Mouse (Mus musculus) retina, adult 2 months (tissue): ENCODE results near the gene Fcf1.

Source experiments
- DNase-seq: peaks from one replicate; pipeline ENCODE4 v3.0.0-alpha.2; 2012; ENCODE audit warnings: low read depth, low spot score

Fcf1 gene

DNA sequence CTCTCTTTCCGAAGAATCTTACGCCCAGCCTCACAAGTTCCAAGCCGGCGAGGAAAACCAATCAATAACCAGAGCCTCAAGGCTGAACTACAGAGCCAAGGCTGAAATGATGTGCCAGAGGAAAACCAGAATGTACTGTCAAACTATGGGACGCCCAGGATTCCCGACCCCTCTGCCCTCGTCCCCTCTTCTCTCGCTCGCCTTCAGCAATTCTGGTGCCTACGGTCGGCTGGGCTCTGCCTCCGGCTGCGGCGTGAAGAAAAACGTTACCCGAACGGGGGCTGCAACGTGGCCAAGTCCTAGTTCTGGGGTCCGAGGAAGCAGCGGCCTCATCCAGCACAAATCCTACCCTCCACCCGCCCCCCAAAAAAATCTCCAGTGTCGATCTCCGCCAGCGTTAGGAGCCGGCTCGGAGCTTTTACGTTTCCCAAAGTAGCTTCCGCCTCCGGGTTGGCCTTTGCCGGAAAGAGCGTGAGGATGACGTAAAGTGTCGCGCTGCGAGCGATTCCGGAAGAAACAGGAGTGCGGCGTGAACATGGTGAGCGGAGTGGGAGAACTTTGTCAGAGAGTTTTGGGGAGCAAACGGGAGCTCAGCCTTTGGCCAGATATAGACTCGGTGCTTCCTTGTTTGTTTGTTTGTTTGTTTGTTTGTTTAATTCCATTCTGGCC lies at the start of gene Fcf1, which contains the start of gene Arel1:
Fcf1 (plus strand) TSS at position 470 of the 669 bp plus-strand sequence.
Arel1 (minus strand) TSS at position 473 of the 669 bp plus-strand sequence.
- peak; percentile 83 for DNase-seq

DNA sequence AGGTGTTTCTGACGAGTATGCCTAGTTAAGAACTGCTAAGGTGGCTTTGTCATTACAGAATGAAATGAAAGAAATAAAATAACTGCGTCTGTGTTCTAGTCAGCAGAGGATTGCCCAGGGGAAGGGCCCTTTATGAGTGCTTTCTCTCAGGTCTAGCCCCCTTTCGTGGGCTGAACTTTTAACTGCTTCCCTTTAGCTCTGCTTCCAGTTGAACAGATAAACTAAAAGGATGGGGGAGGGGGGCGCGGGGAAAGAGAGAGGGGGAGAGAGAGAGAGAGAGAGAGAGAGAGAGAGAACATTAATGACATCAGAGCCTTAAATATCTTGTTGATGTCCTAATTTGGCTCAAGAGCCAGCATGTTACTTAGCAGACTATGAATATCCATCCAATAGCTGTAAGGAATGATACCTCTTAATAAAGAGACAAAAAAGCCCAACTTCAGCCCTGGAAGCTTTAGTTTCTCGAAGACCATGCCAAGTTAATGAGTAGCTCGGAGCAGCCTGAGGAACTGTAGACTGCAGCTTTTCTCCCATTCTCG lies 48.7 kb upstream of the Fcf1 start:
- no peak for DNase-seq

DNA sequence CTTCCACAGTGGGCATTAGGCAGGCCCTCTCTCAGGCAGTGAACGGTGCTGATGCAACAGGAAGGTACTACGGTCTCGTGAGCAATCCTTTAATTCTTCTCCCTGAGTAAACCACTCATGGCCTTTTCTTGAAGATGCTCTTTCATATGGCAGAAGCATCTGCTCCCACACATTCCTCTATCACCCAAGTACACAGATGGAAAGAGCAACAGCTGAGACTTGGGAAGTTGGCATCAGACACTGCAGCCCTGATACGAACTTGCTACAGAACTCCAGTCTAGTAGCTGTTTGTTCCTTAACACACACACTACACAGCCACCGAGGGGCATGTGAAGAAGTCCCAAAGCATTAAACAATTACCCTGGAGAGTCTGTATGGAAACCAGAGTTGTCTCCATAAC lies 46.4 kb upstream of the Fcf1 start:
- DNase-seq = no peak

DNA sequence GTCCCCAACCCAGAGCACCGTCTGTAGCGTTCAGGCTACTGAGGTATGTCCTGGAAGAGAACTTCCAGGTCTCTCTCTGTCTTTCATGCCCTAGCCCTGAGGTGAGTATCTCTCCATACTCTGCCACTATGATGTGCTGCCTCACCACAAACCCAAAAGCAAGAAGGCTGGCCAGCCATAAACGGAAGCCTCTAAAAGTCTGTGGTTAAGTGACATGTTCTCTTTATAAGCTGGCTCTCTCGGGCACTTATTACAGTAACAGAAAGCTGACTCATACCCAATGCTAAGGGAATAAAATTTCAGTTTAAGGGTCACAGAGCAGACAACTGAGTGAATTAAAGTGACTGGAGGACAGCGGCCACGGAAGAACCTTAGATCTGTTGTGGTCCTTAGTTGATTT lies 44.2 kb upstream of the Fcf1 start:
- DNase-seq = no peak

DNA sequence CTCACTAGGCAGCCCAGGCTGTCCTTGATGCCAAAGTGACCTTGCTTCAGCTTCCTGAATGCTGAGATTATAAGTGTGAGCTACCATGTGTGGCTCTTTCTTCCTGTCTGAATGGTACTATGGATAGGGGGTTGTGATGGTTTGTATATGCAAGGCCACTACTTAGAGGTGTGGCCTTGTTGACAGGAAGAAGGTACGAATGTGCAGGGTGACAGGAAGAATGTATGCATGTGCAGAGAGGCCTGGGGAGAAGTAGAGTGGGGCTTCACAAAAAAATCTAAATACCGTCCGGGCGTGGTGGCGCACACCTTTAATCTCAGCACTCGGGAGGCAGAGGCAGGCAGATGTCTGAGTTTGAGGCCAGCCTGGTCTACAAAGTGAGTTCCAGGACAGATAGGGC lies 38.5 kb upstream of the Fcf1 start:
- no peak for DNase-seq

DNA sequence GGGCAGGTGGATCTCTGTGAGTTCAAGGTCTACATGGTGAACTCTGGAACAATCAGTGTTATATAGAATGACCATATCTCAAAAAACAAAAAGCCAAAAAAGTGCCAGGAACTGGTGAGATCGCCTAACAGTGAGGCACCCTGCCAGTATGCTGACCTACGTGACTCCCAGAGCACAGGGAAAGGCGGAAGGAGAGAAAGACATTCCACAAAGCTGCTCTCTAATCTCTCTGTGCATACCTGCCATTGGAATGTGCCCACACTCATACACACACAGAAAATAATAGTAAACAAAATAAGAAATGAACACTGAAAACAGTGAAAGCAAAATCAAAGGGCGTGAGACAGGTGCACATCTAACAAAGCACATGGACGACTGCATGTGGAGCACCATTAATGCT lies 35.4 kb upstream of the Fcf1 start:
- DNase-seq = no peak

DNA sequence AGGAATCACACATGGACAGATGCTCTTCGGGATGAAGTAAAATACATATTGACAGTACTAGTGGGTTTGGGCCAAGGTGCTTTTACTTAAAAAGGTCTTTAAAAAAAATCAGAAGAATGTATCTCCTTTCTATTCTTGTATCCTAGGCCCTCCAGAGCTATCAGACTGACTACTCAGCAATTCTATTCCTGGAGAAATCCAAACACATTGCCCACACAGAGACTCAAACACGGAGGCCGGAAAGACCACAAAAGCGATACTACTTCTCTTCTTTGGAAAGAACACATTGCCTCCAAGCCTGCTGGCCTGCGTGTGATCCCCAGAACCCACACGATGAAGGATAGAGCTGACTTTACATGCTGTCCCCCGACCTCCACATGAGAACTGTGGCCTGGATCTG lies 31.6 kb upstream of the Fcf1 start:
- no peak for DNase-seq

DNA sequence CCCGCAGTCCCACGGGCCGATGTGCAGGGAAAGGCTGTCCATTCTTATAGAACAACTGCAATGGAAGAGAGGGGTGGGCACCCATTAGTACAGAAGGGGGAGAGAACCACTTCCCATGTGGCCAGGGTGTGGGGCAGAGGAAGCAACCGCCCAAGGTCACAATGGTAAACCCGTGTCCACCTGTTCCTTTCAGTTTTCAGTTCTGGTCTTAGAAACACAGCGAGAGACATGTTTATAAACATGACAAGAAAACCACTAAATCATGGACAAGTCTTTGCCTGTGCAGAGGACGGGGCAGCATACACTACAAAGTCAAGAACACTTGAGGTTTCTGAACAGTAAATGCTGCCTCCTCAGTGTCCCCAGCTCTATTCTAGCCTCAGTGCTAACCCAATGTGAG lies 30.4 kb upstream of the Fcf1 start:
- no peak for DNase-seq

DNA sequence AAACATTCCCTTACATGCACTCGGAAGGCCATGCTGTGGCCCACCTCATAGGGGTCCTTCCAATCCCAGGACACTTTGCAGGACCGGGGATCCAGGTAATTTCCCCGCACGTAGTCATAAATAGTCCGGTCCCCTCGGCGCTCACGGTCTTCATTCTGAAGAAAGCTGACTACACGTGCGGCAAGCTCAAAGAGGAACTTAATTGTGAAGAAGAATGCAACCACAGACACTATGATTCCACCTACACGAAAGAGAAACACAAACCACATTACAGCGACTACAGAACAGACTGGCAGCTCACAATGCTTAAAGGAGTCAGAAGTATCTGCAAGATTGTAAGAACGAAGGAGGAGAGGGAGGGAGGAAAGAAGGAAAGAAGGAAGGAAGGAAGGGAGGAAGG lies 29.0 kb upstream of the Fcf1 start:
- no peak for DNase-seq

DNA sequence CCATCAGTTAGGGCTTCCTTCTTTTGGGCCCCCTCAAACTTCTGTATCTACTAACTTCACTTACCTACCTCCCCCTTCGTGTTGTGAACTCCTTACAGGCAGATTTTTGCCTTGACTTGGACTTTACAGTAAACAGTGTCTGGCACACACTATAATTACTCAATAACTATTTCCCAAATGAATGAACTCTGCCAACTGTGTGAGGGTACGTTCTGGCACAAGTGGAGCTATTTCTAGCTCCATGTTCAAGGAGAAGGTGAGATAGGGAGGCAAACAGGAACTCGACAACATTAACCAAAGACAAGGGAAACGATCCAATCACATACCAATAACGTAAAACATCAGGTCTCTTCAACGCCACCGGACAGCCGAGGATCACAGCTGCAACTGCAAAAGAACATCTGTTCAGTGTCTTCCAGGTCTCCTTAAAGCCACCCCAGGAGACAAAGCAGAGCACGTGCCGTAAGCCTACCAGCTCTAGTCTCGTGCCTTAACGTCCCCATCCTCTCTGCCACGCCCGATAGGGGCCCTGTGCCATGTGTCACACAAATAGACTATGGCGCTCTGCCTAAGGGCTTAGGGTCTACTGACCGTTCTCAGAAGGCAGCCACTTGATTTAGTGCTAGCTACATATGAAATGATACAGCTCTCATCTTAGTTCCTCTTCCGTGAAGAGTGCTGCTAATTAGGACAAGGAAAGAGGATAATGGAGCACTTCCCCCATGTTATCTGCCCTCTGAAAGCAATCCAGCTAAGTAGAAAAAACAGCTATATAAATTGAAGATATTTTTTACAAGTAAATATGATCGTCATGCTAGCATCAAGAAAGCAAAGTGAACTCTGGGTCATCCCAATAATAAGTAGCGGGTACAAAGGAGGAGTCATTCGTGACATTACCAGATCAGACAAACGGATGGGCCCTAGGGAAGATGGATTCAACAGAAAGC lies 27.4 kb upstream of the Fcf1 start:
- no peak for DNase-seq

DNA sequence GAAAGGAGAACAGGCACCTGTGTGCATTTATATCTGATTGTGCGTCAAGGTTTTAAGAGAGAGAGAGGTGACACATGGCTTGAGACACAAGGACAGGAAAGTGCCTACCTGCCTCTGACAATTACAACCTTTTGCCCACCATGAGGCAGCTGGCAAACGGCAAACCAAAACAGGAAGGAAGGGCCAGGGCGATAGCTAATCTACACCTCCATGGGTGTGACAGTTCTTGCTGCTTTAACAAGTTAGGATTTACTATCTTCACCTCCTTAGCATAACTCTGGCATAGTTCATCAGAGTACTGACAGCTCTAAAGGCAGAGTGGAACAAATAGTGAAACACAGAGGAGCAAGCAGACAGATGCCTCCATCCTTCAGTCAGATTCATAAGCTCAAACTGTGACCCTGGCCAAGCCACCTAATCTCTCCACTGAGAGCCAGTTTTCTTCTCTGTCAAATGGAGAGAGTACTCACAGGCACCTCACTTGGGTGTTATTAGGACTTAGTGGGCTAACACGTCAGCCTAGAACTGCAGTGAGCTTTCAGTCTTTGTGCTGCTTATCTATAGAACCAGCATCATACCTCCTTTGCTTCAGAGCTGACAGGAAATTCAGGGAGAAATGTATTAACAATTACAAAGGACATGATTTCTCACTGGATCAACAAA lies 26.4 kb upstream of the Fcf1 start:
- no peak for DNase-seq

DNA sequence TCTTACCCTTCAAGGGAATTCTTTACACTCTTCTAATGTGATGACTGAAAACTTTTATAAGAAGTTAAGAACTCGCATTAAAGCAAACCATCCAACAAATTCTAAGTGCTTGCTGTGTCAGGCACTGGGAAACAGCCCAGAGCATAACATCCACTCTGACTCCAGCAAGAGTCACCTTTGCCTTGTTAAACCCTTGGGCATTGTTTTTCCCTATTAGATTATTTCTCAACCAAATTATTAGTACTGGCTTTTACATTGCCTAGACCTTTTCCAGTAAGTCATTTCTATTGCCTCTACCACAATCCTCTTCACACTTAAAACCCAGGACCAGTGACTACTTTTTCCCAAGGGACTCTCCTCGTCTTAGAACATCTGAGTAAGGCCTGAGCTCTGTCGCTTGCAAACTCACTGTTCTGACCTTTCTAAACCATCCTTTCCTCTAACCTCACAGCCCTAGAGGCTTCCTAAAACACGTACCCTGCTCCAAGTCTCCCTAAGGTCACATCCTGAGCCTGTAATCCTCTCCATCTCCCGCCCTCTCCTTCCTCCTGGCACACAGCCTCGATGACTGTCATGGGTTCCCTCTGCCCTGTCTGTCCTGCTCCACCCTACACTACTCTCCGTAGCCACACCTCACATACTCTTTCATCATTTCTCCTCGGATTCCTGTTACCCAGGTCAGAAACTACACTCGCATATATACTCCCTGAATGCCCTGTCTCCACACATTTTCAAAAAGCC lies 25.7 kb upstream of the Fcf1 start:
- no peak for DNase-seq

DNA sequence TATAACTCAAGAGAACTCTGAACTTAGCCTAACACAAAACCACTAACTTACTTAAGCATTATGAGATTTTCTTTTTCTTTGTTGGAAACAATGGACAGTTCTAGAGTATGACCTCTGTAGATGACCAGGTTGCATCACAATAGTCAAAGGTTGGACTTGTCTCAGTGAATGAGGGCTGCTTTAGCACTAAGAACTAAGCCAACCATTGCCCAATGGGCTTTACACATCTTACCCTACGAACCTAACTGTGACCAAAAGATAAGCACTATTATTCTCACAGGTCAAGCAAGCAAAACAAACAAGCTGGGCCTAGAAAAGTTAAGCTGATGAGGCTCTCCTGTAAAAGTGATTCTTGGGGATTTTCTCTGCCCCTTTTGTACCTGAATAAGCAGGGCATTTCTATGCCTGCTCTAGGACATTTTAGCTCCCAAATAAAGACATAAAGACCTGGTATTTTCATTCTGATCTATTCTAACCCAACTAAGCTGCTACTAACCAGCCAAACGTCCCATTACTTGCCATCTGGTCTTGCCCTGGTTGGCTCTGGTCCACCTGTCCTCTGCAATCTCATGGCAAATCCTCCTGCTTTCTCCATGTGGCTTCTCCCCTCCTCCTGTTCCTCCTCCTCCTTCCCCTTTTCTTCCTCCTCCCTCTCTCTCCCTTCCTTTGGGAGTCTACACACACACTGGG lies 22.7 kb upstream of the Fcf1 start:
- DNase-seq = no peak

DNA sequence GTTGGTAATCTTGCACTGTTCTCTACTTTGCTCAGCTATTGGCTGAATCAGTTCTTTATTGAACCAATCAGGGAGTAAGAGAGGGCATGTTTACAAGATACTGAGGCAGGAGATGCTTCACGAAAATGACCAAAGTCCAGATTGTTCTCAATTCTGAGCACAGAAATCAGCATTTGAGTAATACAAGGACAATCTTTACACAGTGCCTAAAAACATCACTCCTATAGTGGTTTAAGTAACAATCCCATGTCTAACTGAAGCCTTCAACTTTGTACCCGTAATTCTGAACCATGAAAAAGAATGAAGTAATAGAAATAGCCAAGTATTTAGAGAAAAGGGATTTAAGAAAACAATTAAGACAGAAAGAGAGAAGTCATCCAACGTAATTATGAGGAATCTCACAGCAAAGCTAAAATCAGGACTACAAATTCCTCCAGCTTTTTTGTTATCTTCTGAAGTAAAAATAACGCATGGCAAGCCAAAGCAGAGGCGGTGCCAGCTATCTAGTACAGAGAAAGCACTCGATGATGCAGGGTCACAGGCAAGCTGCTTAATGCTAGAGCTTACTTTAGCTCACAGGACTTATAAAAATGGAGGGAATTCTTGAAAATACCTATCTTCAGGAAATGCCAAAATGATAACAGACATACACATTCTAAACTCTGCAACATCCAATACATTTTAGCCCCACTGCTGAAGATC lies 22.0 kb upstream of the Fcf1 start:
- no peak for DNase-seq

DNA sequence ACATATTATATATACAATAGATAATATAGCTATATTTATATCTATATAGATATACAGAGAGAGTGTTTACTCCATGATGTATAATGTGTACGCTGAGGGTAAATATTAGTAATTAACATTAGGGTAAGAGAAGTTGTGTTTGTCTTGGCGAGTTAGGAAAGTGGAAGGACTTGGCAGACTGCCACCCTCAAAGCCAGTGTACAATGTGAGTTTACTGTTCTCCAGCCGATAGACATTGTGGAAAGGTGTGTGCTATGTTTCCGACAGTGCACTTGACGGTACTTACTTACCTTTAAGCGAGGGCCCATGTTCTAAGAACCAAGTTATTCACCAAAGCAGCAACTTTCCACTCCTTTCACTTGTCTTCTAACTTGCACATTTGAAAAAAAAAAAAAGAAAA lies 19.9 kb upstream of the Fcf1 start:
- no peak for DNase-seq

DNA sequence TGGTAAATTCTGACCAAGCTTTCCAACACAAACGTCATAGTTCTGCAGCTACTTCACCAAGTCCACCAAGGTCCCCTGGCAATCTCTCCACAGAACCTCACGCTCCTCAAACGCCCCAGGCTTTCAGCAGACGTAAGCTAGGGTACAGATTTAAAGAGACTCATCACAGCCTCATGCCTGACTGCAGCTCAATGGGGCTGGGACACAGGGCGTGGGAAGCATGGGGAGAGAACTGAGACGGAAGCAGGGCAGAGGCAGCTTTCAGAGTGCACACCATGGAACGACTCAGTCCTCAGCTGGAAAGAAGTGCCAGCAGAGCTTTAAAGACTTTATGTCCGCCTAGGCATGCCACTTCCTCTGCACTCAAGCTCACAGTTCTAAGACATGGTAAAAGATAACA lies 19.2 kb upstream of the Fcf1 start:
- DNase-seq = no peak

DNA sequence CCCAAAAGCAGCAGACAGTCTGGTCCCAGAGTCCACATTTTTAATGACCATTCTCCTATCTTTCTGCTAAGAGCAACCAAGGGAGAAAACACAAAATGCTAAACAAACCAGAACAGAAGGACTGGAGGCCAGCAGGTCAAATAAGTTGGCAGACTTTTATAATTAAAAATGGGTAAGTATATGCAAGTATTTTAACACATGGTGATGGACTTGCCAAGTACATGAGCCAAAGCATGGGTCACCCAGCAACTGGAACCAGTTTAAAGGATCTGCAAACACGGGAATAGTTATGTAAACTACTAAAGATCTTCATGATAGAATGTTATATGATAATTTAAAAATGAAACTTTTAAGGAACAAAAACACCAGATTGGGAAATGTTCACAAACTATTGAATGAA lies 18.3 kb upstream of the Fcf1 start:
- DNase-seq = no peak

DNA sequence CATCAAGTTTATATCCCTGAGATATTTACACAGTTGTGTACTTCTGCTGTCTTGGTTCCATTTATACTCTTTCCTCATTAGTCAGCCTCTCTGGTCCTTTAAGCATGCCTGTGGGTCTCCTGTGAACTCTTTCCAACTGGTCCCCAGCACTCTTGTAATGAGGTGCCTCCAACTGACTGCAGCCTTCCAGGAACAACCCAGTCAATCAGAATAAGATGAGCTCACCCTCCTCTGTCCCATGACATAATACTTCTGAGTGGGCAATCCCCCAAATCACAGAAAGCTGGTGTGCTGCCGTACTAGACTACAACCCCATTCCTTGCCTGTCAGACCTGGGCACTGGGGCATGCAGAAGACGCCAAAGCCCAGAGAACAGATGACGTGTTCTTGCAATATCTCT lies 14.4 kb upstream of the Fcf1 start:
- DNase-seq = no peak

DNA sequence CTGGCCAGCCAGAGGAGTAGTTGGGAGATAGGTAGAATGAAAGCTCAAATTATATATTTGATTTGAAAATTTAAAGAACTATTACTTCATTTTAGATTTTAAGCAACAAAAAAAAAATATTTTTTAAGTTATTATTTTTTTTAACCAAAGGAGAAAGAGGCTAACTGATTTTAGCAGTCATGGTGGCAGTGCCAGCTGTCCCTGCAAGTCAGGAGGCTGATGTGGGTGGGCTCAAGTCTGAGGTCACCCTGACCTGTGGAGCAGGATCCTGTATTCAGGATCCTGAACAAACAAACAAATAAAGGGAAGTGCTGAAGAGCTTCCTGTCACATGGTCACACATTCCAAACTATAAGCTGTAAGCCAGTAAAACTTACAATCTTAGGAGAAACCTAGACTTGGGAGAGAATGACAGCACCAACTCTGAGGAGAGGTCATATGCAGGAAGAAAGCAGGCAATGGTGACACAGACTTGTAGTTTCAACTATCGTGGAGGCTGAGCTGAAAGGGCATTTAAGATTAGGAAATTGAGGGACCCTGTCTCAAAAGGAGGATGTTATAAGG lies 11.8 kb upstream of the Fcf1 start:
- no peak for DNase-seq

DNA sequence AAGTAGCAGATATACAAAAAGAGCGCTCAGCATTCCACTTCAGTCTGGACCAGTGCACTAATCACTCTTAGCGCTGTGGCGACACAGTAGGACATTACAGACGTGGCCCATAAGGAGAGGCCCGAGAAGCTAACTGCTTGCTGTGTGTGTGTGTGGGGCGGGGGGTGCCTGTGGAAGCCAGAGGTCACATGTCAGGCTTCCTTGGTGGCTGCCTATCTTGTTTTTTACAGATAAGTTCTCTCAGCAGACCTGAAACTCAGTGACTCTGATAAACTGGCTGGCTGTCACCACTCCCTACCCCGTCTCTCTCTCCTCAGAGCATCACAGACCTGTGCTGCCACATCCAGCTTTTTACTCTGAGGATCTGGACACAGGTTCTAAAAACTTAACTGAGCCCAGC lies 8.1 kb upstream of the Fcf1 start:
- no peak for DNase-seq
